Mouse (Mus musculus) fibroblast of lung, adult 2 months (primary cell): ENCODE results near the gene Slc30a1.

Source experiments
- DNase-seq: peaks from one replicate; pipeline ENCODE4 v3.0.0-alpha.2; 2011; ENCODE audit warnings: low read depth

Slc30a1 gene

GRCm38 (mm10) chr1:191896806-191897552 is 9.6 kb upstream of the Slc30a1 start:
- no peak for DNase-seq

GRCm38 (mm10) chr1:191905637-191906533 is 682 bp upstream of the Slc30a1 start:
- DNase-seq = no peak

DNA sequence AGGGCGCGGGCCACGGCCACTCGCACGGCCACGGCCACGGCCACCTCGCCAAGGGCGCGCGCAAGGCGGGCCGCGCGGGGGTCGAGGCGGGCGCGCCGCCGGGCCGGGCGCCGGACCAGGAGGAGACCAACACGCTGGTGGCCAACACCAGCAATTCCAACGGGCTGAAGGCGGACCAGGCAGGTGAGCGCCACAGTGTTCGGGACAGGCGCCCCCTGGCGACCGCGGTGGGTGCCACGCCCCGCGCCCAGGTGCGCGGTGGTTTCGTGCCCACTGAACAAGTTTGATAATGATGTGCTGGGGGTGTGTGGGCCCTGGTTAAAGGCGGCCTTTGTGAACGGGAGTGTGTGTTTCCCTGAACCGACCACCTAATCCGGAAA is 854 bp downstream of the Slc30a1 start:
- DNase-seq = no peak

DNA sequence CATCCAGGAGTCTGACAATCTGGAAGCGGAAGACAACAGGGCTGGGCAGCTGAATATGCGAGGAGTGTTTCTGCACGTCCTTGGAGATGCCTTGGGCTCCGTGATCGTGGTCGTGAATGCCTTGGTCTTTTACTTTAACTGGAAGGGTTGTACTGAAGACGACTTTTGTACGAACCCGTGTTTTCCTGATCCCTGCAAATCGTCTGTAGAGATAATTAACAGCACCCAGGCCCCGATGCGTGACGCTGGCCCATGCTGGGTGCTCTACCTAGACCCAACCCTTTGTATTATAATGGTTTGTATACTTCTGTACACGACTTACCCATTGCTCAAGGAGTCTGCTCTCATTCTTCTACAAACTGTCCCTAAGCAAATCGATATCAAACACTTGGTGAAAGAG is 2.3 kb downstream of the Slc30a1 start:
- DNase-seq = no peak

DNA sequence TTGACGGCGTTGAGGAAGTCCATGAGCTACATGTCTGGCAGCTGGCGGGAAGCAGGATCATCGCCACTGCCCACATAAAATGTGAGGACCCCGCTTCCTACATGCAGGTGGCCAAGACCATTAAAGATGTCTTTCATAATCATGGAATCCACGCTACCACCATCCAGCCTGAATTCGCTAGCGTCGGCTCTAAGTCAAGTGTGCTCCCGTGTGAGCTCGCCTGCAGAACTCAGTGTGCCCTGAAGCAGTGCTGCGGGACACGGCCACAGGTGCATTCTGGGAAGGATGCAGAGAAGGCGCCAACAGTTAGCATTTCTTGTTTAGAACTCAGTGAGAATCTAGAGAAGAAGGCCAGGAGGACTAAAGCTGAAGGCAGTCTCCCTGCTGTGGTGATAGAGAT is 2.7 kb downstream of the Slc30a1 start:
- no peak for DNase-seq

DNA sequence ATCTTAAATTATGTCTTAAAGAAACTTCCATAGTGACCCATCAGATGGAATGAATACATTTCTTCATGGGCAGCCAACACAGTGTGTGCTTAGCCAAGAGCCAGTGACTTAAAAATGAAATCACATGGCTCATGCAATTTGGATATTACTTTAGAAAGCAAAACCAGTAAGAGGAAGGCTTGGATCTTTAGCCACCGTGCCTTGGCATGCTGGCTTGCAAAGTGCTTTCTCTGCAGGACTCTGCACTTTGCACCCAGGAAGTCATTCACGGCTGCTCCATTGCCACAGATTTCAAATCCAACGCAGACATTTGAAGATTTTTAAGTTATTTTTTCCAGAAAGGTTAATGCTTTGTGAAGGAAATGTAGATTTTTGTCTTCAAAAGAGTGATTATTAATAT is 4.1 kb downstream of the Slc30a1 start:
- DNase-seq = no peak

DNA sequence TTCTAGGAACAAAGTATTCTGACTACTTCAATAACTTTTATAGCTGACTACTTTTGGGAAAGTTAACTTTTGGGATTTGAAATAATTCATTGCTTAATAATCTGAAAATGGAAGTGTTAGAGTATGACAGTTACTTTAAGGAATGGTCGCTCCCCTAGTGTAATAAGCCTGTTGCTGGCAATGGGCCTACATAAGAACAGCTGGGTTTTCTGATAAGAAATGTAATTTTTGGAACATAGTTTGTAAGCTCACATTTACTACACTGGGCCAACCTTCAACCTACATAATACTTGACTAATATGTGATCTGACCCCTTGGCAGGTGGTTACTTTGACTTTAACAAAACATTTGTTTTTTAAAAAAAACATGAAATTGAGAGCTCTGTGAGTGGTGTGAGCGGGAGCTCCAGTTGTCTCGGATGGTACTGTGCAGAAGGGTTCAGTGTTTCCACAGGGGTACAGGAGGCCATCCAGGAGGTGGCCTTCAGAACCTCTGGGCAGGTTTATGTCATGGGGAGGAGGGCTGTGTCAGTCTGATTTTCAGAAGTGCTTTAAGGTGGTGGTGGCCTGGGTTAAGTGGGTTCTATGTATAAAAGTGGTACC is 4.6 kb downstream of the Slc30a1 start:
- DNase-seq = no peak

DNA sequence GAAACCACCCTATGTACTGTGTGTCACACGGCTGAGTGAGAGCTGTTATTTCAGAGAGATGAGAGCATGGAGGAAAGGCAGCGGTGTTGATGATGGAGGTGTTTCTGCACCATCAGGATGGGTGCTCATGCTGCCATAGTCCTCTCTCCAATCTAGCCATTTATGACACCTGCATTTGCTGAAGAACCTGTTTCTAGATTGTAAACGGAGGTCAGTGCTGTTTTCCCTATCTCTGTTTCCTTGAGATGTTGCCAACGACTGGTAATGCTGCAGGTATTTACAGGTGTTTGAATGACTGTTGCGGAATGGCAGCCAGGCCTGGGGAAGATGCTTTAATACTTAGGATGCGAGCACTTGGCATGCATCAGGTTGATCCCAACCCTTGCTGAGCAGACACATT is 8.1 kb downstream of the Slc30a1 start:
- no peak for DNase-seq

DNA sequence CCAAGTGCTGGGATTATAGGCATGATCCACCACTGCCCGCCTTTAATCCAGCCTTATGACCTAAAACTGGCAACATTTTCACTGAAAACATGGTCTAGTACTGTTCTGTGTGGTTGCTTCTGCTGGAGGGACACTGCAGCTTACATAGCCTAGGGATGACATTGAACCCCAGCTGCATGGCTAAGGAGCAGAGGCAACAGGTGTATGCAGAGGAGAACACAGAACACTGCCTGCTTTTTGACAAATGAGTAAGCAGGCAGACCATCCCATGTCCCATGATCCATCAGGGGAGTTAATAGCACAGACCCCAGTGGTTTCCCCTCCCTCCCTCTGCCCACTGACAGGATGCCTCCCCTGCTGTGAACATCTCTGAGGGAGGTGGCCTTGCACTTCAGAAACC is 9.0 kb downstream of the Slc30a1 start:
- no peak for DNase-seq

GRCm38 (mm10) chr1:191916876-191917275 is 10.3 kb downstream of the Slc30a1 start:
- DNase-seq = no peak

DNA sequence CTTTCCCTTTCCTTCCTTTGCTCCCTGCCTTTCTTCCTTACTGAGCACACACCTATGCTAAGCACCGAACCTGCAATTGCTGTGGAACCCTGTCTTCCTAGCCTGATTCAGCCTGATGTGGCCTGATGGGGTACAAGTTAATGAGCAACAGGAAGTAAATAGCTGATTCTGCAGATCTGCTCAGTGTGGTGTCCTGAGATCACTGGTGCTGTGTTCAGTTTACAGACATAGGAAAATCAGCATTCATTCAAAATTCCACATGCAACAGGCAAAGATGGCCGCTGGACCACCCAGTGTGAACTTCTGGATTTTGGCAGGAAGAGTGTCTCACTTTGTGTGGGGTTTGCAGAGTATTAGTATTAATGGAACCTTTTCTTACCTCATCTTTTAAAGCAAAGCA is 12.8 kb downstream of the Slc30a1 start:
- DNase-seq = no peak

DNA sequence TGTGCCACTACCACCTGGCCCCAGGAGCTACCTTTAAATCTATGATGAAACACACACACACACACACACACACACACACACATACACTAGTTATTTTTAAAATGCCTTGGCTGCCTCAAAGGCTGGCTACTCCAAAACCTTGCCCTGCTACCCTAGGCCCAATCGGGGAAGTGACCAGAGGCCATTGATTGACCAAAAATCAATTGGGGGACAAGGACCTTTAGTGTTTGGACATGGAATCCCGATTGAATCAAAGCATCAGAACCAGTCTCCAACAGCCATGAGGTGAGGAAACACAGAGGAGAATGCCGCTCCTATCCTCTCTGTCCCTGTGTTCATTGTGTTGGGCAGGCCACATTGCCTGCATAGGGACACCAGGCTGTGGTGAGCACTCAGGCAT is 15.1 kb downstream of the Slc30a1 start:
- no peak for DNase-seq

- no peak for DNase-seq
These were observed 18.9 kb downstream of the Slc30a1 start for GRCm38 (mm10) chr1:191925496-191925895.

DNA sequence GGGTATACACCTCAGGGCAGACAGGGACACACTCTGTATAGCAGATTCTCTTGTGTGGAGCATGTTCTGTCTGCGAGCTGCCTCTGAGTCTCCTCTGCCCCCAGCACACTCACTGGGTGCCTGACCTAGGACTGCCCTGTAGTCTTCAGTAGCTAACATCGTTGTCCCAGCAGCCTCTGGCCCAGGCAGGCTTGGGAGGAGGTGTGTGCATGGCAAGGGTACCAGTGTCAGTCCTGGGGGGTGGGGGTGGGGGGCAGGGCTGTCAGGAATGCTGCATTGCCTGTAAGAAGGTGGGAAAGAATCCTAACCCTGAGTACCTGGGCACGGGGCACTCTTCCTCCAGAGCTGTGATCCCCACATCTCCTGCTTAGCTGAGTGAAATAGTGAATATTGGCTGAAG is 20.1 kb downstream of the Slc30a1 start:
- DNase-seq = no peak

DNA sequence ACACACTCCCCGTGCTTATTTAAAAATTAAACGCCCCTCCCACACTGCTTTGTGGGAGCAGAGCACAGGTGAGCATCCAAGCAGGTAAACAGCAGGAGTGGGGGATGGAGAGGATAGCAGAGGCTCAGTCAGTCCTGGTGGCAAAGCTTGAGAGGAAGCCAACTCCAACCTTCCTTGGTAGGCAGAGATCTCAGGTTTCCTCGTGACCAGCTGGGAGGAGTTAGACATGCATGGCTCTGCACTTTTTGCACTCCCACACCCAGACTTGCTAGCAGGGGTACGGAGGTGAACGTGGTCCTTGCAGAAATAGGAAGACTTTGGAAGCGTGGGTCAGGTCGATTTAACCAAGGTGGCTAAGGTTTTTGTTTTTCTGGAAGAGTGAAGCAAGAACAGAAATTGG is 21.8 kb downstream of the Slc30a1 start:
- no peak for DNase-seq

GRCm38 (mm10) chr1:191929065-191929464 is 22.5 kb downstream of the Slc30a1 start:
- DNase-seq = no peak

GRCm38 (mm10) chr1:191929897-191930524 is 23.4 kb downstream of the Slc30a1 start:
- no peak for DNase-seq

- DNase-seq = no peak
These were observed 24.0 kb downstream of the Slc30a1 start for GRCm38 (mm10) chr1:191930525-191931105.

- DNase-seq = no peak
These were observed 25.9 kb downstream of the Slc30a1 start for GRCm38 (mm10) chr1:191932286-191932985.

- no peak for DNase-seq
These were observed 26.5 kb downstream of the Slc30a1 start for GRCm38 (mm10) chr1:191932986-191933632.

DNA sequence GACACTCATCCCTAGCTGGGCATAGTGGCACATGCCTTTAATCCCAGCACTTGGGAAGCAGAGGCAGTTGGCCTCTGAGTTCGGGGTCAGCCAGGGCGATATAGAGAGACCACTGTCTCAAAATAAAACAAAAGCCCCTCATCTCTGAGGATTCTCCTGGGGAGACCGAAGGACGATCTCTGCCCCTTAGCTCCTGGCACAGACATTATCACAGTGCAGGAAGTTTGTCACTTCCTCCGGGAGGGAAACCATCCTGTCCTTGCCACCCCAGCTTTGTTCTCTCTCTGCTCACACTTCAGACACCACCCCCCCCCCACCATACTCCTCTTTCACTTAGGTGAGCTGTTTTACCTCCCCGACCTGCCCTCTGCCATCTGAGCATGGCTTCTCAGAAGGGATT is 37.1 kb downstream of the Slc30a1 start:
- no peak for DNase-seq
